Mouse (Mus musculus): Measurements from ENCODE around the gene Cldn24. TPM values are rescaled to one million over a fixed set of nuclear protein-coding genes. Genes with fewer than 3 reads are reported as not detected.

Gene Cldn24
- total and polyA plus RNA-seq, 3 experiments = not detected

DNA sequence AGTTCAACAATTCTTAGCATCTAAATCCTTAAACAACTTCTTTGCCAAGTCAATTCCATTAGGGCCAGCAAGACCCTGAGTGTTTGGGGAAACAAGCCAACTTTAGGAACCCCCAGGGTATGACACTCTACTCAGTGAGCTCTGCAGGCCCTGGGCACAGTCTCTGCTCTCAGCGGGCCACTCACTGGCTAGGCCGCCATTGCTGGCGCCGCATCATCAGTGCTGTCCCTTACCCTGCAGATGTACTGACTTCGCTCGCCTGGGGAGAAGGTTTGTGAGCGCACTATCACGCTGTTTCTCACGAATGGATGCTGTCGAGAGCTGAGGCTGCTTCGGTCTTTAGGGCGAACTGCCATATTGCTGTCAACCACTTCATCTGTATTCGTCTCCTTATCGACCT, 25.2 kb downstream of the Cldn24 start:
- Histone ChIP-seq H3K9me3 (replicated peaks; ENCODE audit: low read length) (no peaks in the 10 kb centered on the region), H3K4me1 (ENCODE audit: control insufficient read depth in 1 of 2, insufficient read depth in 2 of 2) (peaks cover 0 to 7% of the 10 kb centered on the region in 2 experiments; a peak in 2 of 4 replicates), H3K36me3 (replicated peaks in 1 of 2; ENCODE audit: control insufficient read depth in 1 of 2, insufficient read depth in 1 of 2, low read length in 1 of 2) (peaks cover 0 to 2% of the 10 kb centered on the region in 2 experiments), H3K4me3 (replicated peaks in 1 of 3; ENCODE audit: low read depth in 2 of 3, low read length in 2 of 3, poor library complexity in 1 of 3) (no peak overlapping the region), H3K4me2 (ENCODE audit: insufficient read depth, low read depth, poor library complexity, severe bottlenecking) (no peak overlapping the region), H3K9ac (ENCODE audit: insufficient read depth, low read depth) (no peak overlapping the region), H3K27ac (ENCODE audit: insufficient read depth, low read depth) (no peak overlapping the region), H3K79me2 (replicated peaks; ENCODE audit: control insufficient read depth, extremely low read depth, insufficient read depth, poor library complexity, severe bottlenecking) (no peaks in the 10 kb centered on the region), H3K27me3 (replicated peaks) (no peaks in the 10 kb centered on the region)
- in situ Hi-C loops (cut with MboI; ENCODE audit: low pct_ligation_motif_present, low pct_unique_long_range_greater_than_20kb, low sequenced_read_pairs) (no loop called here), dilution Hi-C loops (cut with MboI; ENCODE audit: extremely low pct_ligation_motif_present, extremely low pct_unique_long_range_greater_than_20kb, low sequenced_read_pairs) (no loop called here)
- DNase-seq (ENCODE audit: extremely low read depth) = no peak
- TF ChIP-seq CHD1 (IDR thresholded peaks at IDR 0.05; ENCODE audit: low read depth, low read length) = no peak
- no peak for TF ChIP-seq JUND (conservative IDR thresholded peaks at IDR 0.05; ENCODE audit: low read depth, low read length)
- no peak for TF ChIP-seq TCF12 (IDR thresholded peaks at IDR 0.05; ENCODE audit: low read depth, low read length)
- TF ChIP-seq ZNF384 (IDR thresholded peaks at IDR 0.05; ENCODE audit: low read depth, low read length) = no peak
- no peak for TF ChIP-seq KAT2A (IDR thresholded peaks at IDR 0.05; ENCODE audit: insufficient replicate concordance, low read length)
- TF ChIP-seq CTCF (conservative IDR thresholded peaks at IDR 0.05 in 1 of 2, IDR thresholded peaks at IDR 0.05 in 1 of 2; ENCODE audit: low read depth in 2 of 2, low read length in 2 of 2) = no peak
- no peak for TF ChIP-seq USF2 (conservative IDR thresholded peaks at IDR 0.05; ENCODE audit: low read depth, low read length)
- TF ChIP-seq ZC3H11A (IDR thresholded peaks at IDR 0.05; ENCODE audit: low read depth, low read length) = no peak
- TF ChIP-seq ZKSCAN1 (IDR thresholded peaks at IDR 0.05; ENCODE audit: borderline replicate concordance, low read depth, low read length) = no peak
- TF ChIP-seq IRF4 (IDR thresholded peaks at IDR 0.05; ENCODE audit: low read depth, low read length) = no peak
- TF ChIP-seq SMC3 (IDR thresholded peaks at IDR 0.05; ENCODE audit: low read depth, low read length) = no peak
- TF ChIP-seq NELFE (IDR thresholded peaks at IDR 0.05; ENCODE audit: low read depth, low read length) = no peak
- no peak for TF ChIP-seq MAFK (IDR thresholded peaks at IDR 0.05; ENCODE audit: insufficient replicate concordance, low read length)
- TF ChIP-seq NRF1 (IDR thresholded peaks at IDR 0.05; ENCODE audit: low read depth, low read length) = no peak
- no peak for TF ChIP-seq USF1 (IDR thresholded peaks at IDR 0.05; ENCODE audit: low read depth, low read length)
- no peak for TF ChIP-seq PAX5 (IDR thresholded peaks at IDR 0.05; ENCODE audit: low read length)
- TF ChIP-seq MYC (IDR thresholded peaks at IDR 0.05; ENCODE audit: low read depth, low read length) = no peak
- no peak for TF ChIP-seq ELF1 (IDR thresholded peaks at IDR 0.05; ENCODE audit: low read depth, low read length)

DNA sequence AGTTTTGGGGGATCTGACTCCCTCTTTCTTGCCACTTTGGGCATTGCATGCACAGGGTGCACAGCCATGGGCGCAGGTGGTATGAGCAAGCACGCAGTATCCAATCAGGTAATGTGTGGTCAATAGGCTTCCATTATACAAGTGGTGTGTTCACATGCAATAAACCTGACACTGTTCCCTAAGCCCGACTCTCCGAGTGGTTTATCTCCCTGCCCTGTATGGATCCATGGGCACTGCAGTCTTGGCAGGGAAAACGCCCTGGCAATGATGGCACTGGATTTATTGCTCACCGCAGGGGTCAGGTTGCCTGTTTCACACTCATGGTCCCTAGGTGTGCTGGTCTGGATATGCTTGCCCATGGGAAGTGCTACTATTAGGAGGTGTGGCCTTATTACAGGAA, 26.0 kb downstream of the Cldn24 start:
- Histone ChIP-seq H3K4me3 (replicated peaks in 1 of 3; ENCODE audit: low read depth in 2 of 3, low read length in 2 of 3, poor library complexity in 1 of 3) (no peak overlapping the region), H3K36me3 (replicated peaks in 1 of 2; ENCODE audit: control insufficient read depth in 1 of 2, insufficient read depth in 1 of 2, low read length in 1 of 2) (peaks cover 0 to 2% of the 10 kb centered on the region in 2 experiments), H3K4me2 (ENCODE audit: insufficient read depth, low read depth, poor library complexity, severe bottlenecking) (no peak overlapping the region), H3K9ac (ENCODE audit: insufficient read depth, low read depth) (no peak overlapping the region), H3K9me3 (replicated peaks; ENCODE audit: low read length) (no peaks in the 10 kb centered on the region), H3K4me1 (ENCODE audit: control insufficient read depth in 1 of 2, insufficient read depth in 2 of 2) (peaks cover 0 to 9% of the 10 kb centered on the region in 2 experiments; a peak in 2 of 4 replicates), H3K27ac (ENCODE audit: insufficient read depth, low read depth) (no peak overlapping the region), H3K79me2 (replicated peaks; ENCODE audit: control insufficient read depth, extremely low read depth, insufficient read depth, poor library complexity, severe bottlenecking) (no peaks in the 10 kb centered on the region), H3K27me3 (replicated peaks) (no peaks in the 10 kb centered on the region)
- dilution Hi-C loops (cut with MboI; ENCODE audit: extremely low pct_ligation_motif_present, extremely low pct_unique_long_range_greater_than_20kb, low sequenced_read_pairs) = no loop called here
- TF ChIP-seq EP300 (IDR thresholded peaks at IDR 0.05; ENCODE audit: low read length) (no peak), CHD1 (IDR thresholded peaks at IDR 0.05; ENCODE audit: low read depth, low read length) (no peak), RAD21 (IDR thresholded peaks at IDR 0.05; ENCODE audit: low read depth, low read length) (no peak), ZNF384 (IDR thresholded peaks at IDR 0.05; ENCODE audit: low read depth, low read length) (no peak), RCOR1 (conservative IDR thresholded peaks at IDR 0.05; ENCODE audit: low read depth, low read length) (no peak), SMC3 (IDR thresholded peaks at IDR 0.05; ENCODE audit: low read depth, low read length) (no peak), UBTF (IDR thresholded peaks at IDR 0.05; ENCODE audit: low read depth, low read length) (no peak), MEF2A (IDR thresholded peaks at IDR 0.05; ENCODE audit: borderline replicate concordance, low read depth, low read length) (no peak), IRF4 (IDR thresholded peaks at IDR 0.05; ENCODE audit: low read depth, low read length) (no peak), ETS1 (conservative IDR thresholded peaks at IDR 0.05; ENCODE audit: low read depth, low read length) (no peak)
- in situ Hi-C loops (cut with MboI; ENCODE audit: low pct_ligation_motif_present, low pct_unique_long_range_greater_than_20kb, low sequenced_read_pairs) = no loop called here
- DNase-seq (ENCODE audit: extremely low read depth) = no peak
